Mouse (Mus musculus): ENCODE data around the gene Olfr785. TPM values are rescaled to one million over a fixed set of nuclear protein-coding genes. Genes with fewer than 3 reads are reported as not detected.
"Not testable (repeated sequence)": the region's sequence is repeated elsewhere in the genome, so short reads cannot be mapped to it uniquely, and the experiment has no call there.

The Olfr785 gene
- not detected in 2 replicates for polyA plus RNA-seq (2016; fragmentation: Nextera tagmentation; extraction: Ambion mirVana)

GRCm38 (mm10) chr10:129405126-129405525 lies at the start of gene Olfr785:
Olfr785 (plus strand) TSS chr10:129405426.
- 85% methylated on average over 2 of the region's 2 CpGs for WGBS
- H3K4me1 ChIP-seq = no peaks in the 10 kb centered on the region
- H3K36me3 ChIP-seq (replicated peaks) = no peaks in the 10 kb centered on the region
- no peak within 1 kb of the TSS for H3K27ac ChIP-seq (replicated peaks)
- DNase-seq (ENCODE audit: low spot score) = no peak
- no peak within 1 kb of the TSS for H3K4me3 ChIP-seq
- no peaks in the 10 kb centered on the region for H3K27me3 ChIP-seq (replicated peaks; ENCODE audit: low read depth, poor library complexity, severe bottlenecking)
- H3K9me3 ChIP-seq = no peaks in the 10 kb centered on the region

GRCm38 (mm10) chr10:129356496-129356895 lies 48.7 kb upstream of the Olfr785 start:
- DNase-seq (ENCODE audit: low spot score); H3K36me3 ChIP-seq (replicated peaks); H3K9me3 ChIP-seq; H3K27ac ChIP-seq (replicated peaks); H3K4me3 ChIP-seq; H3K4me1 ChIP-seq; H3K27me3 ChIP-seq (replicated peaks; ENCODE audit: low read depth, poor library complexity, severe bottlenecking): not testable (repeated sequence)
- WGBS = 82% methylated on average over 4 of the region's 4 CpGs

- no peaks in the 10 kb centered on the region for H3K36me3 ChIP-seq (replicated peaks)
- no peak overlapping the region for H3K27ac ChIP-seq (replicated peaks)
- H3K9me3 ChIP-seq = peaks cover 2% of the 10 kb centered on the region; the same call in 1 of the 2 replicates
- no peaks in the 10 kb centered on the region for H3K27me3 ChIP-seq (replicated peaks; ENCODE audit: low read depth, poor library complexity, severe bottlenecking)
- WGBS = 77% methylated on average over 5 of the region's 5 CpGs
- DNase-seq (ENCODE audit: low spot score) = no peak
- H3K4me1 ChIP-seq = no peaks in the 10 kb centered on the region
- H3K4me3 ChIP-seq = no peak overlapping the region
Observed at GRCm38 (mm10) chr10:129357307-129357706, 47.9 kb upstream of the Olfr785 start.

- not testable (repeated sequence) for H3K36me3 ChIP-seq (replicated peaks); DNase-seq (ENCODE audit: low spot score); H3K4me3 ChIP-seq; H3K4me1 ChIP-seq; H3K27ac ChIP-seq (replicated peaks); H3K9me3 ChIP-seq; H3K27me3 ChIP-seq (replicated peaks; ENCODE audit: low read depth, poor library complexity, severe bottlenecking)
- 88% methylated on average over 5 of the region's 5 CpGs for WGBS
Observed at GRCm38 (mm10) chr10:129374051-129374450, 31.2 kb upstream of the Olfr785 start.

- Histone ChIP-seq H3K27me3 (replicated peaks; ENCODE audit: low read depth, poor library complexity, severe bottlenecking) (no peaks in the 10 kb centered on the region), H3K9me3 (no peaks in the 10 kb centered on the region), H3K4me1 (no peaks in the 10 kb centered on the region), H3K36me3 (replicated peaks) (no peaks in the 10 kb centered on the region), H3K27ac (replicated peaks) (no peak within 1 kb of the TSS), H3K4me3 (no peak within 1 kb of the TSS)
- DNase-seq (ENCODE audit: low spot score) = no peak
Observed at GRCm38 (mm10) chr10:129383783-129384182, 21.4 kb upstream of the Olfr785 start, which contains the start of gene Olfr784. Olfr784 (plus strand) TSS chr10:129384083.

GRCm38 (mm10) chr10:129400892-129401291 lies 4.3 kb upstream of the Olfr785 start:
- Histone ChIP-seq H3K4me1 (no peaks in the 10 kb centered on the region), H3K4me3 (no peak overlapping the region), H3K27me3 (replicated peaks; ENCODE audit: low read depth, poor library complexity, severe bottlenecking) (no peaks in the 10 kb centered on the region), H3K9me3 (no peaks in the 10 kb centered on the region), H3K36me3 (replicated peaks) (no peaks in the 10 kb centered on the region), H3K27ac (replicated peaks) (no peak overlapping the region)
- 47% methylated on average over 5 of the region's 5 CpGs for WGBS
- DNase-seq (ENCODE audit: low spot score) = no peak

- H3K27ac ChIP-seq (replicated peaks) = no peak within 1 kb of the TSS
Observed at GRCm38 (mm10) chr10:129427006-129427405, 21.8 kb downstream of the Olfr785 start, which contains the start of gene Olfr786. Olfr786 (plus strand) TSS chr10:129427306.

More at GRCm38 (mm10) chr10:129427006-129427405, 21.8 kb downstream of the Olfr785 start, which contains the start of gene Olfr786:
- no peaks in the 10 kb centered on the region for H3K9me3 ChIP-seq
- no peaks in the 10 kb centered on the region for H3K4me1 ChIP-seq
- no peaks in the 10 kb centered on the region for H3K36me3 ChIP-seq (replicated peaks)
- no peak within 1 kb of the TSS for H3K4me3 ChIP-seq
- no peaks in the 10 kb centered on the region for H3K27me3 ChIP-seq (replicated peaks; ENCODE audit: low read depth, poor library complexity, severe bottlenecking)
- DNase-seq (ENCODE audit: low spot score) = no peak

Other genes with a start within 250 kb of the Olfr785 start
- not detected in 2 replicates for gene Olfr771, start 240.7 kb upstream of the Olfr785 start, polyA plus RNA-seq (2016; fragmentation: Nextera tagmentation; extraction: Ambion mirVana)
- gene Olfr772, start 227.5 kb upstream of the Olfr785 start, polyA plus RNA-seq (2016; fragmentation: Nextera tagmentation; extraction: Ambion mirVana) = not detected in 2 replicates
- gene Olfr773, start 218.0 kb upstream of the Olfr785 start, polyA plus RNA-seq (2016; fragmentation: Nextera tagmentation; extraction: Ambion mirVana) = not detected in 2 replicates
- not detected in 2 replicates for gene Olfr774, start 169.2 kb upstream of the Olfr785 start, polyA plus RNA-seq (2016; fragmentation: Nextera tagmentation; extraction: Ambion mirVana)
- not detected in 2 replicates for gene Olfr775, start 157.0 kb upstream of the Olfr785 start, polyA plus RNA-seq (2016; fragmentation: Nextera tagmentation; extraction: Ambion mirVana)
- not detected in 2 replicates for gene Olfr776, start 146.3 kb upstream of the Olfr785 start, polyA plus RNA-seq (2016; fragmentation: Nextera tagmentation; extraction: Ambion mirVana)
- not detected in 2 replicates for gene Olfr777, start 133.9 kb upstream of the Olfr785 start, polyA plus RNA-seq (2016; fragmentation: Nextera tagmentation; extraction: Ambion mirVana)
- gene Olfr780, start 87.3 kb upstream of the Olfr785 start, polyA plus RNA-seq (2016; fragmentation: Nextera tagmentation; extraction: Ambion mirVana) = not detected in 2 replicates
- gene Olfr781, start 76.6 kb upstream of the Olfr785 start, polyA plus RNA-seq (2016; fragmentation: Nextera tagmentation; extraction: Ambion mirVana) = not detected in 2 replicates
- not detected in 2 replicates for gene Olfr782, start 56.6 kb upstream of the Olfr785 start, polyA plus RNA-seq (2016; fragmentation: Nextera tagmentation; extraction: Ambion mirVana)
- gene Olfr784, start 21.3 kb upstream of the Olfr785 start, polyA plus RNA-seq (2016; fragmentation: Nextera tagmentation; extraction: Ambion mirVana) = 0.05 and 0.06 TPM in 2 replicates
- not detected in 2 replicates for gene Olfr786, start 21.9 kb downstream of the Olfr785 start, polyA plus RNA-seq (2016; fragmentation: Nextera tagmentation; extraction: Ambion mirVana)
- not detected in 2 replicates for gene Olfr787, start 56.4 kb downstream of the Olfr785 start, polyA plus RNA-seq (2016; fragmentation: Nextera tagmentation; extraction: Ambion mirVana)
- gene Olfr788, start 65.6 kb downstream of the Olfr785 start, polyA plus RNA-seq (2016; fragmentation: Nextera tagmentation; extraction: Ambion mirVana) = not detected in 2 replicates
- gene Olfr789, start 79.3 kb downstream of the Olfr785 start, polyA plus RNA-seq (2016; fragmentation: Nextera tagmentation; extraction: Ambion mirVana) = not detected in 2 replicates
- not detected in 2 replicates for gene Olfr790, start 93.1 kb downstream of the Olfr785 start, polyA plus RNA-seq (2016; fragmentation: Nextera tagmentation; extraction: Ambion mirVana)
- not detected in 2 replicates for gene Olfr791, start 116.4 kb downstream of the Olfr785 start, polyA plus RNA-seq (2016; fragmentation: Nextera tagmentation; extraction: Ambion mirVana)
- gene Olfr792, start 133.7 kb downstream of the Olfr785 start, polyA plus RNA-seq (2016; fragmentation: Nextera tagmentation; extraction: Ambion mirVana) = not detected in 2 replicates
- not detected in 2 replicates for gene Olfr794, start 162.2 kb downstream of the Olfr785 start, polyA plus RNA-seq (2016; fragmentation: Nextera tagmentation; extraction: Ambion mirVana)
- gene Olfr796, start 207.1 kb downstream of the Olfr785 start, polyA plus RNA-seq (2016; fragmentation: Nextera tagmentation; extraction: Ambion mirVana) = not detected in 2 replicates
- gene Olfr798, start 222.5 kb downstream of the Olfr785 start, polyA plus RNA-seq (2016; fragmentation: Nextera tagmentation; extraction: Ambion mirVana) = not detected in 2 replicates
- not detected in 2 replicates for gene Olfr799, start 232.1 kb downstream of the Olfr785 start, polyA plus RNA-seq (2016; fragmentation: Nextera tagmentation; extraction: Ambion mirVana)

Data from embryonic facial prominence, embryonic 10.5 days (tissue).